Comparison of ENCODE assay signal across 10 mouse cellular contexts in genomic region chr4:153357539-153358242, GRCm38 (mm10).
A peak's percentile ranks its signal among the peaks of the same experiment; 100 is the strongest.
DNase-seq lines count a peak whose midpoint lies in the region; ATAC-seq lines count a peak whose summit lies in the region.
"Had no signal": no experiment of that assay in that cellular context is flagged by ENCODE, and none has a peak within 500 bp of the region (broad histone marks: within the 10 kb centered on the region; RNA-seq: fewer than 3 reads in every experiment).

No protein-coding gene starts in this region.

- H3K4me3 ChIP-seq in hindbrain, embryonic 10.5 days: no peak overlapping the region
- no peak overlapping the region for H3K4me3 ChIP-seq in hindbrain, embryonic 12.5 days
- no peak overlapping the region for H3K4me3 ChIP-seq in hindbrain, embryonic 11.5 days (ENCODE audit: low read depth, low read length)
- no peak overlapping the region for H3K4me3 ChIP-seq in neural tube, embryonic 13.5 days
- H3K4me3 ChIP-seq: erythroblast, embryonic 14.5 days; lung, embryonic 15.5 days had no signal

- H3K9ac ChIP-seq in hindbrain, embryonic 12.5 days: no peak overlapping the region
- H3K9ac ChIP-seq in hindbrain, embryonic 11.5 days (ENCODE audit: low read depth, low read length): no peak overlapping the region
- no peak overlapping the region for H3K9ac ChIP-seq in neural tube, embryonic 13.5 days
- H3K9ac ChIP-seq: lung, embryonic 15.5 days had no signal

- peak; percentile 51 for DNase-seq in hindbrain, embryonic 10.5 days (ENCODE audit: low spot score)
- peak; percentile 21 to 40 for DNase-seq in adrenal gland, adult 18-20 months (ENCODE audit: low spot score in 2 of 2)
- peak; percentile 72 for DNase-seq in hindbrain, embryonic 11.5 days (ENCODE audit: low spot score)
- no peak for DNase-seq in T-cell, adult 2 months (ENCODE audit: low spot score)

- no peaks in the 10 kb centered on the region for H3K27me3 ChIP-seq in hindbrain, embryonic 10.5 days (ENCODE audit: insufficient read depth, poor library complexity, severe bottlenecking)
- H3K27me3 ChIP-seq in hindbrain, embryonic 12.5 days: no peaks in the 10 kb centered on the region
- no peaks in the 10 kb centered on the region for H3K27me3 ChIP-seq in hindbrain, embryonic 11.5 days (ENCODE audit: control insufficient read depth, insufficient read depth, low read length)
- H3K27me3 ChIP-seq in neural tube, embryonic 13.5 days: peaks cover 7% of the 10 kb centered on the region; the same call in 1 of the 2 replicates
- H3K27me3 ChIP-seq: lung, embryonic 15.5 days had no signal

- 61% methylated on average over 9 of the region's 9 CpGs for WGBS in hindbrain, embryonic 10.5 days
- WGBS in hindbrain, embryonic 12.5 days: 55% methylated on average over 9 of the region's 9 CpGs
- 62% methylated on average over 9 of the region's 9 CpGs for WGBS in hindbrain, embryonic 11.5 days
- WGBS in neural tube, embryonic 13.5 days: 56% methylated on average over 9 of the region's 9 CpGs

- H3K36me3 ChIP-seq in hindbrain, embryonic 10.5 days: no peaks in the 10 kb centered on the region
- H3K36me3 ChIP-seq in hindbrain, embryonic 12.5 days: no peaks in the 10 kb centered on the region
- no peaks in the 10 kb centered on the region for H3K36me3 ChIP-seq in hindbrain, embryonic 11.5 days (ENCODE audit: control insufficient read depth, insufficient read depth, low read length)
- no peaks in the 10 kb centered on the region for H3K36me3 ChIP-seq in neural tube, embryonic 13.5 days
- H3K36me3 ChIP-seq: lung, embryonic 15.5 days had no signal

- H3K9me3 ChIP-seq in hindbrain, embryonic 10.5 days: no peaks in the 10 kb centered on the region
- no peaks in the 10 kb centered on the region for H3K9me3 ChIP-seq in hindbrain, embryonic 12.5 days (replicated peaks)
- H3K9me3 ChIP-seq in hindbrain, embryonic 11.5 days (ENCODE audit: control insufficient read depth, low read length): no peaks in the 10 kb centered on the region
- no peaks in the 10 kb centered on the region for H3K9me3 ChIP-seq in neural tube, embryonic 13.5 days
- H3K9me3 ChIP-seq: lung, embryonic 15.5 days had no signal

- H3K4me2 ChIP-seq in hindbrain, embryonic 12.5 days (replicated peaks): no peak overlapping the region
- no peak overlapping the region for H3K4me2 ChIP-seq in hindbrain, embryonic 11.5 days (replicated peaks; ENCODE audit: low read depth, low read length)
- H3K4me2 ChIP-seq in neural tube, embryonic 13.5 days: no peak overlapping the region
- H3K4me2 ChIP-seq: lung, embryonic 15.5 days had no signal

- no peak for ATAC-seq in hindbrain, embryonic 12.5 days (ENCODE audit: low FRiP score)
- ATAC-seq in hindbrain, embryonic 11.5 days (ENCODE audit: low FRiP score): no peak
- ATAC-seq in neural tube, embryonic 13.5 days (ENCODE audit: low read depth): peak; percentile 25; the same call in 1 of the 2 replicates
- ATAC-seq in erythroid progenitor cell, adult 5-6 weeks (replicated peaks; ENCODE audit: low FRiP score, poor library complexity, severe bottlenecking): no peak
- ATAC-seq in cerebellum, adult (ENCODE audit: insufficient number of reproducible peaks, low FRiP score, low TSS enrichment): no peak

- H3K27ac ChIP-seq in hindbrain, embryonic 10.5 days: no peak overlapping the region
- no peak overlapping the region for H3K27ac ChIP-seq in hindbrain, embryonic 12.5 days
- H3K27ac ChIP-seq in hindbrain, embryonic 11.5 days (ENCODE audit: low read depth, low read length): no peak overlapping the region
- peak overlapping the region; percentile 64 for H3K27ac ChIP-seq in neural tube, embryonic 13.5 days (replicated peaks)
- H3K27ac ChIP-seq: lung, embryonic 15.5 days had no signal

- peaks cover 24% of the 10 kb centered on the region; the same call in 1 of the 2 replicates for H3K4me1 ChIP-seq in hindbrain, embryonic 10.5 days (replicated peaks)
- H3K4me1 ChIP-seq in hindbrain, embryonic 12.5 days: peaks cover 21% of the 10 kb centered on the region
- no peaks in the 10 kb centered on the region for H3K4me1 ChIP-seq in hindbrain, embryonic 11.5 days (replicated peaks; ENCODE audit: control insufficient read depth, insufficient read depth, low read length)
- H3K4me1 ChIP-seq in neural tube, embryonic 13.5 days (replicated peaks): peaks cover 37% of the 10 kb centered on the region
- H3K4me1 ChIP-seq: lung, embryonic 15.5 days had no signal
